Mouse (Mus musculus): ENCODE measurements at regions not wholly inside any gene's neighbourhood (a gene's known extent, or its start where the extent isn't known, plus 50 kb on each side); places are given as distances from the start of the nearest gene placed in this dataset.

DNA sequence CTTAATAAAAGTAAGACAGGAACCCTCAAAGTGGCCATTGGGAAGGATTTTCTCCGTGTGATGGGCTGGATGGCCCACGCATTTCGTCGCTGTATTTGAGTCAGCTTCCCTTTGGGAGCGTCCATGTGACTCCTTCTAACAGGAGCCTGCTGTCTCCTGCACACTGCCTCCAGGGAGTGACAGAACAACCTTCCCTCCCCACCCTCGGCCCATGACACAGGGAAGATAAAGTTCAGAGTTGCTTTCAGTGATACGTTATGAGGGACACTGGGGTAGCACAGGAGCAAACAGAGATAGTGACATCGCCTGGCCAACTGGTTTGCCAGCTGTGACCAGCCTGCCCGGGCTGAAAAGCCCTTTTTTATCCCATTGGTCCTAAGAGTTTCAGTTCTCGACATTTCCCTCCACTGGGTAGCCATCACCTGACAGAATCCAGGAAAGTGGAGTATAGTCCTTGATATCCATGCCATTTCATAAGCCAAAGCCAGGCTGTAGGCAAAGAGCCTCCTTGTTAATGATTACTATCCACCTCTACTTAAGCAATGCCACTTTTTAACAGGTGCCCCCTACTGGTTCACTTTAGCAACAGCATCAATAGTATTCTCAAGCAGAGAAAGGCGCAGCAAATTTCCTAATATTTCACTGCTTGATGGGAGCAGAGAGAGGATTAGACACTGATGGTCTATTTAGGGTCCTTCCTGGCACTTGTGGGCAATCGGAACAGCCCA lies 180.5 kb downstream of the Trim29 start:
- H3K27me3 ChIP-seq, result no peaks in the 10 kb centered on the region
- no peak overlapping the region for H3K27ac ChIP-seq
- no peak overlapping the region for H3K9ac ChIP-seq
- no peak overlapping the region for H3K4me3 ChIP-seq
- no peak overlapping the region for H3K4me2 ChIP-seq
- no peaks in the 10 kb centered on the region for H3K36me3 ChIP-seq
- no peak for ATAC-seq (replicated peaks; ENCODE audit: insufficient number of reproducible peaks, insufficient read depth, low FRiP score, low read depth)
- H3K9me3 ChIP-seq (replicated peaks), result no peaks in the 10 kb centered on the region
- H3K4me1 ChIP-seq (replicated peaks), result 0 out of 2 replicates have a peak, but pooled peaks cover 2% of the 10 kb centered on the region
- WGBS, result 55% methylated on average over 12 of the region's 12 CpGs

DNA sequence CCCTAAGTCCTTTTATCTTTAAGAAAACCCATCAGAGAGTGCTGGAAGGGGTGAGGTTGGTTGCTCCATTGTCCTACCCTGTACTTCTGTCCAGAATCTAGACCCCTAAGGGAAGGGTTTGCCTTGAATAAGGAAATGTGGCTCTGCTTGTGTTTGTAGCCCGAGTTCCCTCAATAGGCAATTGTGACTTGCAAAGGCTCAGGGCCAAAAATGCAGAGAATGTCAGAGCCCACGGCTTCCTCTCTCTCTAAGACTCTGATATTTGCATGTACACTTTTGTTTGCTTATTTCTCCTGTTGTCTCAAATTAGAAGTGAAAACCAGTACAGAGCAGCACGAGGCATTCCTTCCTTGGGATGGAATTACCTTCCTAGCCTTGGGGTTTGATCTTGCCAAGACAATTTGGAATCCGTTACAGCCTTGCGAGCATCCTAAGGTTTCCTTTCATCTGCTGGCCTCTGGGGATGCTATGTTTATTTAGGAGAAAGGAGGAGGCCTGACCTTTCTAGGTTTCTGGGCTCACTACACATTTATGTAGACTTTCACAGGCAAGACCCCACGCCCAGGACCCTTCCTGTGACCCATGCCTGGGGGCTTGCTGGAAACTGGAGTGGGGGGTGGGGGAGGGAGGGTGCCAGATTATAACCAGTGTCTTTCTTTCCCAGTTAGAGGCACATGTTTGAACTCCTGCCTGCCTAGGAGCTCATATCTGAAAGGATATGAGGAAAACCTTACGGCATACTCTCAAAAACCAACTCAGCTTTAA lies 181.8 kb downstream of the Trim29 start:
- Histone ChIP-seq H3K4me2 (no peak overlapping the region), H3K9me3 (replicated peaks) (no peaks in the 10 kb centered on the region), H3K27me3 (no peaks in the 10 kb centered on the region), H3K36me3 (no peaks in the 10 kb centered on the region), H3K27ac (peak overlapping the region; percentile 8; the same call in 1 of the 2 replicates), H3K9ac (no peak overlapping the region), H3K4me3 (no peak overlapping the region), H3K4me1 (replicated peaks) (0 out of 2 replicates have a peak, but pooled peaks cover 2% of the 10 kb centered on the region)
- ATAC-seq (replicated peaks; ENCODE audit: insufficient number of reproducible peaks, insufficient read depth, low FRiP score, low read depth), result no peak
- WGBS, result 24% methylated on average over 7 of the region's 7 CpGs

DNA sequence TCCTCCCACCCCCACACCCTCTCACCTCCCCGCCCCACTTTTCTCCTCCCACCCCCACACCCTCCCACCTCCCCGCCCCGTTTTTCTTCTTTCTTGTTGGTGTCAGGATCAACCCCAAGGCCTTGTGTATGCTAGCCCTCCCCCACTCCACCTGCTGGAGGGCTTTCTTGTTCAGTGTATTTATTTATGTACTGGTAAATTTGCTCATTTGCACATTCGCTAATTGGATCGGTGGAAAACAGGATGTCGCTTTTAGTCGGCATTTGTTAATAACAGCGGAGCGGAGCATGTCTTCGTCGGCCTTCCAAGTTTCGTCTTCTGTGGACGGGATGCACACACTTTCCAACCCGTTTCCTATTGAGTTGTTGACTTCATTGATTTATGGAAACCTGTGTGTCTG lies 187.9 kb downstream of the Trim29 start:
- WGBS, result 72% methylated on average over 14 of the region's 14 CpGs

DNA sequence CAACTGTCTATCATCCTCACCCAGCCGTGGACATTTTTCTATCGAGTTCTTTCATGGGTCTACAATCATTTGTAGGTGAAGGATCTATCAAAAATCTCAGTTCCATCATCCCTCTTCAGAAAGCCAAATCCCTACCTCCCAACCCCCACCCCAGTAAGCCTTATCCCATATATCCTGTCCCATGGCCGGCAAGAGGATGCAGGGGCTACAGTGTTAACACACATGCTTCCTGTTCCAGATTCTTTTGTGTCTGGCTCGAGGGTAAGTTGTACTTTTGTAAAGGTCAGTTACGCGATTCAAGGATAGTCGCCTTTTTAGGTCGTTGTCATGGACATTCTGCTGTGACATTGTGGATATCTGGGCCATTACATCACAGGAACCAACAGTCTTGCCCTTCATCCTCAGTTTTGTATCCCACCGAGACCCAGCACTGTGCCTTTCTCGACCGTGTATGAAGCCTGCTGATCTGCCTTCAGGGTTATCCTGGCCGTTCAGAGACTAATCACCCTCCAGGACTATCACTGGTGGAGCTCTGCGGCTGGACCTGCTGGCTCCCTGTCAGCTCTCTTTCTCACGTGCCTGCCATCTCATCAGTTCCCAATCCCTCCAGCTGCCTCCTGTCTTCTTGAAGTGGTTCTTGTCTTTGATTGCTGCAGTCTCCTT lies 193.8 kb downstream of the Trim29 start:
- ATAC-seq (replicated peaks; ENCODE audit: insufficient number of reproducible peaks, insufficient read depth, low FRiP score, low read depth), result peak; percentile 66
- no peaks in the 10 kb centered on the region for H3K9me3 ChIP-seq (replicated peaks)
- no peaks in the 10 kb centered on the region for H3K36me3 ChIP-seq
- H3K4me2 ChIP-seq, result peak overlapping the region; percentile 41
- H3K9ac ChIP-seq, result no peak overlapping the region
- H3K27ac ChIP-seq, result peak overlapping the region; percentile 73
- no peak overlapping the region; the same call in 1 of the 2 replicates for H3K4me3 ChIP-seq
- peaks cover 4% of the 10 kb centered on the region for H3K4me1 ChIP-seq (replicated peaks)
- no peaks in the 10 kb centered on the region for H3K27me3 ChIP-seq
- 33% methylated on average over 14 of the region's 14 CpGs for WGBS

More for the DNA sequence above, 187.9 kb downstream of the Trim29 start:
- Histone ChIP-seq H3K9ac (no peak overlapping the region), H3K27ac (no peak overlapping the region), H3K4me2 (no peak overlapping the region), H3K4me3 (no peak overlapping the region), H3K27me3 (no peaks in the 10 kb centered on the region), H3K36me3 (no peaks in the 10 kb centered on the region), H3K4me1 (replicated peaks) (no peaks in the 10 kb centered on the region), H3K9me3 (replicated peaks) (no peaks in the 10 kb centered on the region)
- no peak for ATAC-seq (replicated peaks; ENCODE audit: insufficient number of reproducible peaks, insufficient read depth, low FRiP score, low read depth)

DNA sequence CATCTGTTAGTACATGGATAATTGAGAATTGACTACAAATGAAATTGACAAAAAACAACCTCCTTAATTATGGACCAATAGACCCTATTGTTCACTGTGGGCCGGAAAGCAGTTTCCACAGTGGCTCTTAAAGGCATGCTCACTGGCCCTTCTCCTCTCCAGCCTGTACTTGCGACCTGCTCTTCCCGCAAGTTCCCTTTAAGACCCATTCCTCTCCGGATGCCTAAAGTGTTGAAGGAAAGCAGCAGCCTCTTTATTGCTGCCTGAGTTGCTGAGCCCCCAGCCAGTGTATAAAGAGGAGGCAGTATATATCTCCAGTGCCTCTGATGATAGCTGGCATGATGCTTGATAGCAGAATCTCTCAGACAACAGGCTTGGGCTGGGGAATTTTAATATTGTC lies 195.2 kb downstream of the Trim29 start:
- no peak overlapping the region for H3K4me2 ChIP-seq
- no peak for ATAC-seq (replicated peaks; ENCODE audit: insufficient number of reproducible peaks, insufficient read depth, low FRiP score, low read depth)
- H3K27me3 ChIP-seq, result no peaks in the 10 kb centered on the region
- no peak overlapping the region for H3K9ac ChIP-seq
- H3K4me1 ChIP-seq (replicated peaks), result peaks cover 4% of the 10 kb centered on the region
- WGBS, result 36% methylated on average over 4 of the region's 4 CpGs
- H3K4me3 ChIP-seq, result no peak overlapping the region
- no peak overlapping the region for H3K27ac ChIP-seq
- H3K9me3 ChIP-seq (replicated peaks), result no peaks in the 10 kb centered on the region
- no peaks in the 10 kb centered on the region for H3K36me3 ChIP-seq

DNA sequence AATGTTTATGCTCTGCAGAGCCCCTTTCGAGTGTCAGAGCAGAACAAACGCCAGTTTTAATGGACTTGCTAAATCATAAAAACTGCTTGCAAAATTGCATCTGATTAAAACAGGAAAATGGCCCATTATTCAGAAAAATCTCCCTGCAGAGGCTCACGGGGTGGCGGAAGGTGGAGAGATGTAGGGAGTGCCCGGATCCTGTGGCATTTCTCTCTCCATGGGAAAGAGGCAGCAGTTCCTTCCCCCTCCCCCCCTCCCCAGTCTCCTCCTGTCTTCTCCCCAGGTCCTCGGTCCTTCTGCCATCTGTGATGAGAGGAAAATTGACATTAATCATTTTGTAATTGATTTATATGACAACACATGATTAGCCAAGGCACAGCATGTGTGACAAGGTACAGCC lies 195.6 kb downstream of the Trim29 start:
- peaks cover 4% of the 10 kb centered on the region for H3K4me1 ChIP-seq (replicated peaks)
- no peak for ATAC-seq (replicated peaks; ENCODE audit: insufficient number of reproducible peaks, insufficient read depth, low FRiP score, low read depth)
- H3K9me3 ChIP-seq (replicated peaks), result no peaks in the 10 kb centered on the region
- no peaks in the 10 kb centered on the region for H3K36me3 ChIP-seq
- no peak overlapping the region for H3K9ac ChIP-seq
- WGBS, result 45% methylated on average over 6 of the region's 6 CpGs
- no peak overlapping the region for H3K27ac ChIP-seq
- no peaks in the 10 kb centered on the region for H3K27me3 ChIP-seq
- no peak overlapping the region for H3K4me3 ChIP-seq
- H3K4me2 ChIP-seq, result no peak overlapping the region

DNA sequence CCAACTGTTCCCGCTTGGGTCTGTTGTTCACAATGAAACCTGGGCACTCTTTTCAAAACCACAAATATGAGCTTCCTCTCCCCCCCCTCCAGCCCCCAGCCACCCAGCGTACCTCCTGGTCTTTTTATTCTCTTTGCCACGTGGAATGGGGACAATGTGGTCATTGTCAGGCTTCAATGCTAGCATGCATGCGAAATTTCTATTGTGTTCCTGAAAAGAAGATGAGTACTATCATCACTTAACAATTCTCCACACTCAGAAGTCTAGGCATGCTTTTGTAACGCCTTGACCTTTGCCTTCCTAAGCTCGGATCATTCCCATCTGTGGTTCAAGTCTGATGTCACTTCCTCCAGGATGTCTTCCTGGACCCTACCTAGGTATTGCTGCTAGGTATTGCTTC lies 202.2 kb downstream of the Trim29 start:
- 0 out of 2 replicates have a peak, but pooled peaks cover 7% of the 10 kb centered on the region for H3K4me1 ChIP-seq (replicated peaks)
- no peak overlapping the region for H3K27ac ChIP-seq
- 72% methylated on average over 6 of the region's 6 CpGs for WGBS
- no peak overlapping the region for H3K4me2 ChIP-seq
- no peak overlapping the region for H3K9ac ChIP-seq
- H3K9me3 ChIP-seq (replicated peaks), result no peaks in the 10 kb centered on the region
- H3K36me3 ChIP-seq, result no peaks in the 10 kb centered on the region
- no peak for ATAC-seq (replicated peaks; ENCODE audit: insufficient number of reproducible peaks, insufficient read depth, low FRiP score, low read depth)
- no peaks in the 10 kb centered on the region for H3K27me3 ChIP-seq
- H3K4me3 ChIP-seq, result no peak overlapping the region

DNA sequence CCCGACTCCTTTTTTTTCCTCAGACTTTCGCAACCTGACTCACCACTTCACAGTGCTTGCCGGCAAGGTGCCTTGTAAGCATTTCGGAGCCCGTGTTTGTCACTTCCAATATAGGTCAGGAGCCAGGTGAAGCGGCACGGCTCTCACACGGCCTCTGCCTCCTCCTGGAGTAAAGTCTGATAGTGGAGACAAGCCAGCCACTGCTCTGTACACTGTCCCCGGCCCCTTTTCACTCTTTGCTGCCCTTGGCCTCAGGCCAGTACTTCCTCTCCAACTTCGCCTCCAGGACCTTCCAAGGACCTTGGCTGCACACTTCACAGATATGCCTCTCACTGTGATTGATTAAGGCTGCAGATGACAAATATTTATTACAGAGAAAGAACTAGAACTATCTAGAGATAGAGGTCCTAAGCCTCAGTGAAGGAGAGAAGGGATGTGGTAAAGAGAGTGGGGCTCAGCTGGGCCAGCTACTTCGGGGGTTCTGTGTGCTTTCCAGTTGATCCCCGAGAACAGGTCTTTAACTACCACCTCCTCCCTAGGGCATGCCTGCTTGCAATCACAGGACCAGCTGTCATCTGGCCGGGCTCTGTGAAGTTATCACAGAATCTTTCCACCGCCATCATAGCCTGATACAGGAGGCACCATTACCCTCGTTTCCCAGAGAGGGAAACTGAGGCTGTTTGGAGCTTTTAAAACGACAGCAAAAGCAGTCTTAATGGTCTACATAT lies 204.2 kb downstream of the Trim29 start:
- ATAC-seq (replicated peaks; ENCODE audit: insufficient number of reproducible peaks, insufficient read depth, low FRiP score, low read depth), result no peak; the same call in 1 of the 2 replicates
- Histone ChIP-seq H3K36me3 (no peaks in the 10 kb centered on the region), H3K4me2 (no peak overlapping the region), H3K4me3 (no peak overlapping the region), H3K4me1 (replicated peaks) (0 out of 2 replicates have a peak, but pooled peaks cover 7% of the 10 kb centered on the region), H3K9me3 (replicated peaks) (no peaks in the 10 kb centered on the region), H3K9ac (no peak overlapping the region), H3K27ac (no peak overlapping the region), H3K27me3 (no peaks in the 10 kb centered on the region)
- WGBS, result 54% methylated on average over 16 of the region's 16 CpGs

DNA sequence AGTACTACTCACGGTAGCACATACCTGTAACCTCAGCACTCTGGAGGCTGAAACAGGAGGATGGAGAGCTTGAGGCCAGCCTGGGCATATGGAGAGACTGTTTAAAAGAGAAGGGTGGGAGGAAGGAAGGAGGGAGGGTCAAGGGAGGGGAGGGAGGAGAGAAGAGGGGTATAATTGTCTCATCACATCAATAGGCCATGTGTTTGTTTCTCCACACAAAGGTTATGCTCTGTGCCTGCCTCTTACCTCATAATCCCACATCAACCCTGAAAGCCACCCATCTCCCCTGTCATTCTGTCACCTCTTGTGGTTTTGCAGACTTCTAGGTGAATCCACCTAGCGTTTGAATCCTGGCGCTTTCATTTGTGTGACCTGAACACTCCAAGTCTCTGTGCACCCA lies 210.3 kb downstream of the Trim29 start:
- H3K4me1 ChIP-seq (replicated peaks), result no peaks in the 10 kb centered on the region; the same call in 1 of the 2 replicates
- H3K27me3 ChIP-seq, result no peaks in the 10 kb centered on the region
- no peak overlapping the region for H3K27ac ChIP-seq
- no peak overlapping the region for H3K9ac ChIP-seq
- no peaks in the 10 kb centered on the region for H3K36me3 ChIP-seq
- H3K4me2 ChIP-seq, result no peak overlapping the region
- H3K9me3 ChIP-seq (replicated peaks), result no peaks in the 10 kb centered on the region
- 90% methylated on average over 3 of the region's 3 CpGs for WGBS
- no peak for ATAC-seq (replicated peaks; ENCODE audit: insufficient number of reproducible peaks, insufficient read depth, low FRiP score, low read depth)
- H3K4me3 ChIP-seq, result no peak overlapping the region

DNA sequence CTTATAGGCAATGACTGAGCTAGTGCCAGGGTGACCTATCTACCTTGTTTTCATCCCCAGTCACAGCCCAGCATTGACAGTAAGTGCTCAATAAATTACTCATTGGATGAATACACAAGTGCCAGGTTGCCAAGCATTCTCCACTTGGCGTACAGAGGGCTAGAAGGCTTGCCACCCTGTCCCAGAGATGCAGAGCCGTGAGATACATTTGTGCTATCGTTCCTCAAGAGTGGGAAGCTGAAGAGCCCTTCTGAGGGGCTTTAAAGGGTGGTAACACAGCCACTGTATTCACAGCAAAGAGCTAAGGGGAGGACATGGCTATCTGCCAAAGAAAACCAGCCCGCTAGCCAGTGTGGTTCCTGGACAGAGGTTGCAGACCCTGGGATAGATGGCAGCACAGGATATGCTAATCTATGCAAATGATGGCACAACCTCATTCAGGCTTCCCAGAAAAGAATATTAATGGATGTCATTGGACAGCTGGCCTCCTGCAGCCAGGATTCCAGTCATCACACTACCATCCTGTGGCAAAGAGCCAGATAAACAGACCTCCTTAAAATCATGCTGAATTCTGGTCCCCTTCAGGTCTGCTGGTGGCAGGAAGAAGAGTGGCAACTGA lies 214.4 kb downstream of the Trim29 start:
- H3K9me3 ChIP-seq (replicated peaks), result no peaks in the 10 kb centered on the region
- 36% methylated on average over 4 of the region's 4 CpGs for WGBS
- H3K27me3 ChIP-seq, result 0 out of 2 replicates have a peak, but pooled peaks cover 3% of the 10 kb centered on the region
- no peak overlapping the region for H3K4me3 ChIP-seq
- H3K27ac ChIP-seq, result no peak overlapping the region
- H3K9ac ChIP-seq, result no peak overlapping the region
- no peaks in the 10 kb centered on the region for H3K36me3 ChIP-seq
- no peak overlapping the region for H3K4me2 ChIP-seq
- ATAC-seq (replicated peaks; ENCODE audit: insufficient number of reproducible peaks, insufficient read depth, low FRiP score, low read depth), result no peak
- H3K4me1 ChIP-seq (replicated peaks), result no peaks in the 10 kb centered on the region; the same call in 1 of the 2 replicates
